9 mouse cellular contexts compared by ENCODE assay signal in the genomic region with DNA sequence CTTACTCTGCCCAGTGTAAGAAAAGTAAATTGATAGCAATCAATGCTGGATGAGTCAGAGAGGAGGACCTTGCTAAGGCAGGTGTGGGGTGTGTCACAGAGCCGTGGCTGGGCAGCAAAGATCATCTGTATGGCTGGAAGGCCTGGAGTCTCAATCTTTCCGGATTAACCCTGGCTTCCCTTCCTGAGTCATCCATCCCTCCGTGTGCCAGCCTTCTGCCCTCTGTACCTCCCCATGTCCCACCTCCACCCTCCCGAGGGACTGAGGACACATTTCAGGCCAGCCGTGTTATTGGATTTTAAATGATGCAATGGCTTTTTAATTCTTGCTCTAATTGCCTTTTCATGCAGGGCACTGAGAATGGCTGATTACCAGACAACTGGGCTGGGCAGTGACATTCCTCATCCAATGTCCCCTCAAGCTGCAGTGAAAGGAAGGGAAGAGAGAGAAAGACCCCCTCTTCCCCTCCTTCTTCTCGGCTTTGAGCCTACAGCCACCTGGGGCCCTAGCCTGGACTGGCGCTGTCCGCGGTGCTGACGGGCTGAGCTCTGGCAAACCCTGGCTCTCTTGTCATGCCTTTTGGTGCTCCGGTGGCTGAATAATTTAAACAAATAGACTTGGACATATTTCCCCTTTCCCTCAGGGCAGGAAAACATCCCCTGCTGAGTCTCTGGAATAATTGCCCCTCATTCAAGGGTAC. TPM values are rescaled to one million over a fixed set of nuclear protein-coding genes. Genes with fewer than 3 reads are reported as not detected.
DNase-seq lines count a peak whose midpoint lies in the region; ATAC-seq and TF ChIP-seq lines count a peak whose summit lies in the region.
"Had no signal": no experiment of that assay in that cellular context is flagged by ENCODE, and none has a peak within 500 bp of the region (broad histone marks: within the 10 kb centered on the region; RNA-seq: fewer than 3 reads in every experiment).

No protein-coding gene starts in this region.

- WGBS in thymus, adult 2 months = 33% methylated on average over 11 of the region's 11 CpGs
- WGBS in liver, embryonic 11.5 days = 27% methylated on average over 11 of the region's 11 CpGs
- 11% methylated on average over 11 of the region's 11 CpGs for WGBS in neural tube, embryonic 13.5 days

- peaks cover 8% of the 10 kb centered on the region for H3K4me1 ChIP-seq in thymus, adult 2 months (replicated peaks; ENCODE audit: control insufficient read depth, insufficient read depth, low read length)
- no peaks in the 10 kb centered on the region for H3K4me1 ChIP-seq in liver, embryonic 11.5 days (replicated peaks; ENCODE audit: control insufficient read depth, insufficient read depth, low read length)
- peaks cover 70% of the 10 kb centered on the region for H3K4me1 ChIP-seq in neural tube, embryonic 13.5 days (replicated peaks)

- H3K36me3 ChIP-seq in thymus, adult 2 months (ENCODE audit: control insufficient read depth, insufficient read depth, low read length) = no peaks in the 10 kb centered on the region
- no peaks in the 10 kb centered on the region for H3K36me3 ChIP-seq in liver, embryonic 11.5 days (ENCODE audit: control insufficient read depth, insufficient read depth, low read length)
- H3K36me3 ChIP-seq in neural tube, embryonic 13.5 days = no peaks in the 10 kb centered on the region

- H3K27me3 ChIP-seq in thymus, adult 2 months (ENCODE audit: control insufficient read depth, insufficient read depth, low read length) = no peaks in the 10 kb centered on the region
- H3K27me3 ChIP-seq in liver, embryonic 11.5 days (replicated peaks; ENCODE audit: control insufficient read depth, insufficient read depth, low read length) = no peaks in the 10 kb centered on the region; the same call in 1 of the 2 replicates
- H3K27me3 ChIP-seq in neural tube, embryonic 13.5 days = 0 out of 2 replicates have a peak, but pooled peaks cover 4% of the 10 kb centered on the region

- H3K9me3 ChIP-seq in liver, embryonic 11.5 days (ENCODE audit: control insufficient read depth, low read length) = no peaks in the 10 kb centered on the region
- H3K9me3 ChIP-seq in neural tube, embryonic 13.5 days = no peaks in the 10 kb centered on the region

- H3K9ac ChIP-seq in liver, embryonic 11.5 days (ENCODE audit: low read depth, low read length) = no peak overlapping the region
- H3K9ac ChIP-seq in neural tube, embryonic 13.5 days = no peak overlapping the region

- TF ChIP-seq POLR2A in thymus, adult 2 months (IDR thresholded peaks at IDR 0.05; ENCODE audit: control insufficient read depth, extremely low read depth, insufficient read depth, low read length, poor library complexity) = no peak

- peak; percentile 53 for DNase-seq in CD4-positive, CD25-positive, alpha-beta regulatory T cell, adult 2 months (ENCODE audit: low read depth, low spot score)
- peak; percentile 71 for DNase-seq in thymus, adult 2 months
- DNase-seq in thymus, adult 18-20 months = no peak
- peak; percentile 74 for DNase-seq in liver, embryonic 11.5 days (ENCODE audit: low spot score)
- DNase-seq in cerebellum, adult 11-12 months = no peak

- ATAC-seq in CD4-positive, CD25-positive, alpha-beta regulatory T cell, adult 4 months = no peak
- ATAC-seq in granulocyte monocyte progenitor cell, adult 5-6 weeks (replicated peaks; ENCODE audit: poor library complexity, severe bottlenecking) = peak; percentile 73
- no peak for ATAC-seq in liver, embryonic 11.5 days (replicated peaks; ENCODE audit: low FRiP score)
- ATAC-seq in neural tube, embryonic 13.5 days (ENCODE audit: low read depth) = peak; percentile 62

- H3K27ac ChIP-seq in thymus, adult 2 months (ENCODE audit: control insufficient read depth, insufficient read depth, low read length) = no peak overlapping the region
- no peak overlapping the region for H3K27ac ChIP-seq in liver, embryonic 11.5 days (ENCODE audit: low read depth, low read length)
- peak overlapping the region; percentile 62 for H3K27ac ChIP-seq in neural tube, embryonic 13.5 days (replicated peaks)
- H3K27ac ChIP-seq: macrophage had no signal

- no peak for TF ChIP-seq CTCF in thymus, adult 2 months (IDR thresholded peaks at IDR 0.05; ENCODE audit: borderline replicate concordance, control insufficient read depth, extremely low read depth, insufficient read depth, low read length, poor library complexity)

- no peak overlapping the region for H3K4me2 ChIP-seq in liver, embryonic 11.5 days
- H3K4me2 ChIP-seq in neural tube, embryonic 13.5 days = no peak overlapping the region

- H3K4me3 ChIP-seq in thymus, adult 2 months (ENCODE audit: control insufficient read depth, insufficient read depth, low read length) = no peak overlapping the region
- no peak overlapping the region for H3K4me3 ChIP-seq in liver, embryonic 11.5 days (ENCODE audit: low read depth, low read length)
- no peak overlapping the region for H3K4me3 ChIP-seq in neural tube, embryonic 13.5 days

RNA-seq across cellular contexts. Expression of a gene that starts 24.1 kb away (rescaled TPM):
- 10 to 100 TPM; 10.7 to 11.4 TPM for polyA plus RNA-seq in CD4-positive, CD25-positive, alpha-beta regulatory T cell, adult 4 months (2017; shearing (Covaris generic))
- 188 and 190 TPM in 2 replicates for polyA plus RNA-seq in thymus, adult 2 months (2012; rRNA removed)
- 36.5 and 36.9 TPM in 2 replicates for total RNA-seq in granulocyte monocyte progenitor cell, adult 5-6 weeks (2014; fragmentation: Nextera tagmentation)
- 23.5 and 29.7 TPM in 2 replicates for total RNA-seq in granulocyte monocyte progenitor cell, adult 5-6 weeks (2017)
- polyA plus RNA-seq in liver, embryonic 11.5 days (2014; fragmentation: Nextera tagmentation; extraction: Ambion mirVana) = 11.6 and 13.4 TPM in 2 replicates
- polyA plus RNA-seq in neural tube, embryonic 13.5 days (2015; fragmentation: Nextera tagmentation; extraction: Ambion mirVana) = 16.2 and 18.6 TPM in 2 replicates

Comparison
In these comparisons a context has a peak if more than half of its experiments do, and no peak if none do; other contexts are left out.
1. DNase-seq: peak in CD4-positive, CD25-positive, alpha-beta regulatory T cell, adult 2 months (single experiment), thymus, adult 2 months (single experiment) and liver, embryonic 11.5 days (single experiment); none in thymus, adult 18-20 months (0 of 2) and cerebellum, adult 11-12 months (single experiment).
2. ATAC-seq: peak in granulocyte monocyte progenitor cell, adult 5-6 weeks (single experiment) and neural tube, embryonic 13.5 days (single experiment); none in CD4-positive, CD25-positive, alpha-beta regulatory T cell, adult 4 months (single experiment) and liver, embryonic 11.5 days (single experiment).